Mouse (Mus musculus): ENCODE data around the gene Tspan2.

The Tspan2 gene

DNA sequence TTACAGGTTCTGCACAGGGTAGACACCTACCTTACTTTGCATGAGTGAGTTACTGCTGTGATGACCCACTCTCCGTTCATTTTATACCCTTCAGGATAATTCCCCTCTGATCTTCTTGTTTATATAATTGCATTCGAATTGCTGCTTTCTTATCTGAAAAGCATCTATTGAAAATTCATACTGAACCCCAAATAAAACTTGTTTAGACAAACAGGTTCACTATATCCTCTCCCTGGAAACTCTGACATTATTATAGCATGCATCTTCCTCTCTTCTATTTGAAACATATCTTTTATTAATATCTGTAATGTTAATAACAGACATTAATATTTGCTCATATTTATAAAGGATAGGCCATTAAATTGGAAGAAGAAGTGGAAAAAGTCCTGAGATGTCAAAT, 48.3 kb downstream of the Tspan2 start, which contains the start of gene Tshb:
Gene Tshb (minus strand): TSS at position 101 of the 400 bp plus-strand sequence.
- no peak for DNase-seq

GRCm38 (mm10) chr3:102787369-102787768, 53.0 kb downstream of the Tspan2 start:
- no peak for DNase-seq

DNA sequence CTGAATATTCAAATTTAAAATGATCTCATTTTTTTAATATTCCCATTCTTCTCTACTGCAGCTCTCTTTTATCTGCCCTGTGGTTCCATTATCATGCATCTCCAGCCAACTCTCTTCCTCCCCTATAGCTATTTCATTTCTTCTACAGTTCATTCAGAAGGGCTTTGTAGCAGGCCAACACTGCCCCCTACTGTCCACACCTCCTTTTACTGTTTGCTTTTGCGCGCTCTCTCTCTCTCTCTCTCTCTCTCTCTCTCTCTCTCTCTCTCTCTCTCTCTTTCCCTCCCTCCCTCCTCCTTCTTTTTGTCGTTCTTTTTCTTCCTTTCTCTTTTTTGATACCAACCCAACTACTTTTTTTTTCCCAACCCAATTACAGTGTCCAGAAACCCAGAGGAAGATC, 69.6 kb downstream of the Tspan2 start:
- peak; percentile 75 for DNase-seq

- no peak for DNase-seq
Observed at GRCm38 (mm10) chr3:102842386-102842785, 108.1 kb downstream of the Tspan2 start.

GRCm38 (mm10) chr3:102848661-102849060, 114.3 kb downstream of the Tspan2 start:
- DNase-seq: no peak

All from right cerebral cortex, adult 18-20 months (tissue).